In the genomic region with DNA sequence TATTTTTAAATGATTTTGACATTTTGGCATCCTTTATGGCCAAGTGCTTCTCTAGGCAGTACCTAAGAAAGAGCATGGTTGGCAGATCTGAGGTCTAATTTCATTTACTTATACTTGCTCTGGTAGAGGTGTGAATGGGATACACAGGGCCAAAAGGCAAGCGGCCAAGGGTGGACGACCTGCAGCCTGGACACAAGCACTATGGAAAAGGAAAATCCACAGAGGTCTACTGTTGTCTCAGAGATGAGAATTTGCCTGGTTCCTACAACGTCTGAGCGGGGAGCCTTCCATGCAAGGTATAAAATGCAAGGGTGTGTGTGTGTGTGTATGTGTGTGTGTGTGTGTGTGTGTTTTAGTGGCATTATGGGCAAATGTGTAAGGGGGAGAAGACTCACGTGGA, we compare ENCODE assay signal across 18 mouse cellular contexts.
DNase-seq lines count a peak whose midpoint lies in the region; ATAC-seq and TF ChIP-seq lines count a peak whose summit lies in the region.
"Had no signal": no experiment of that assay in that cellular context is flagged by ENCODE, and none has a peak within 500 bp of the region (broad histone marks: within the 10 kb centered on the region; RNA-seq: fewer than 3 reads in every experiment).

No protein-coding gene starts in this region.

- peak overlapping the region; percentile 76 for H3K27ac ChIP-seq in embryonic facial prominence, embryonic 12.5 days
- no peak overlapping the region for H3K27ac ChIP-seq in embryonic facial prominence, embryonic 10.5 days (replicated peaks)
- peak overlapping the region; percentile 56; the same call in 1 of the 2 replicates for H3K27ac ChIP-seq in kidney, embryonic 16.5 days (ENCODE audit: low read length)
- H3K27ac ChIP-seq in cerebellum, adult 2 months (ENCODE audit: insufficient read depth, low read length), result no peak overlapping the region
- peak overlapping the region; percentile 71 for H3K27ac ChIP-seq in embryonic facial prominence, embryonic 14.5 days (replicated peaks; ENCODE audit: low read depth, low read length)
- H3K27ac ChIP-seq: hindbrain, embryonic 15.5 days; kidney, postnatal 0 days; midbrain, embryonic 10.5 days; neural tube, embryonic 15.5 days had no signal

- no peaks in the 10 kb centered on the region for H3K27me3 ChIP-seq in embryonic facial prominence, embryonic 12.5 days
- no peaks in the 10 kb centered on the region for H3K27me3 ChIP-seq in embryonic facial prominence, embryonic 10.5 days (replicated peaks; ENCODE audit: low read depth, poor library complexity, severe bottlenecking)
- H3K27me3 ChIP-seq in kidney, embryonic 16.5 days (ENCODE audit: insufficient read depth, low read length), result no peaks in the 10 kb centered on the region
- no peaks in the 10 kb centered on the region; the same call in 1 of the 2 replicates for H3K27me3 ChIP-seq in cerebellum, adult 2 months (ENCODE audit: control insufficient read depth, insufficient read depth, low read length)
- no peaks in the 10 kb centered on the region for H3K27me3 ChIP-seq in embryonic facial prominence, embryonic 14.5 days (replicated peaks; ENCODE audit: control insufficient read depth, insufficient read depth, low read length)
- H3K27me3 ChIP-seq: CH12.LX; hindbrain, embryonic 15.5 days; neural tube, embryonic 15.5 days; stomach, embryonic 15.5 days had no signal

- H3K4me1 ChIP-seq in embryonic facial prominence, embryonic 12.5 days, result peaks cover 24% of the 10 kb centered on the region
- H3K4me1 ChIP-seq in embryonic facial prominence, embryonic 10.5 days, result peaks cover 34% of the 10 kb centered on the region
- peaks cover 14% of the 10 kb centered on the region for H3K4me1 ChIP-seq in kidney, embryonic 16.5 days (ENCODE audit: insufficient read depth, low read length)
- peaks cover 3% of the 10 kb centered on the region; the same call in 1 of the 2 replicates for H3K4me1 ChIP-seq in cerebellum, adult 2 months (ENCODE audit: control insufficient read depth, insufficient read depth, low read length)
- H3K4me1 ChIP-seq in embryonic facial prominence, embryonic 14.5 days (ENCODE audit: control insufficient read depth, insufficient read depth, low read length), result peaks cover 19% of the 10 kb centered on the region
- H3K4me1 ChIP-seq: hindbrain, embryonic 15.5 days; neural tube, embryonic 15.5 days; stomach, embryonic 15.5 days had no signal

- H3K36me3 ChIP-seq in embryonic facial prominence, embryonic 12.5 days, result no peaks in the 10 kb centered on the region
- no peaks in the 10 kb centered on the region for H3K36me3 ChIP-seq in embryonic facial prominence, embryonic 10.5 days (replicated peaks)
- no peaks in the 10 kb centered on the region for H3K36me3 ChIP-seq in kidney, embryonic 16.5 days (ENCODE audit: insufficient read depth, low read length)
- H3K36me3 ChIP-seq in embryonic facial prominence, embryonic 14.5 days (ENCODE audit: control insufficient read depth, insufficient read depth, low read length), result no peaks in the 10 kb centered on the region
- H3K36me3 ChIP-seq: hindbrain, embryonic 15.5 days; midbrain, embryonic 10.5 days; neural tube, embryonic 15.5 days; stomach, embryonic 15.5 days had no signal

- WGBS in embryonic facial prominence, embryonic 12.5 days, result 84% methylated on average over 5 of the region's 5 CpGs
- 91% methylated on average over 5 of the region's 5 CpGs for WGBS in embryonic facial prominence, embryonic 10.5 days
- WGBS in kidney, embryonic 16.5 days, result 79% methylated on average over 5 of the region's 5 CpGs
- WGBS in cerebellum, adult 2 months, result 37% methylated on average over 5 of the region's 5 CpGs
- WGBS in embryonic facial prominence, embryonic 14.5 days, result 70% methylated on average over 5 of the region's 5 CpGs

- no peaks in the 10 kb centered on the region for H3K9me3 ChIP-seq in embryonic facial prominence, embryonic 12.5 days
- no peaks in the 10 kb centered on the region for H3K9me3 ChIP-seq in embryonic facial prominence, embryonic 10.5 days
- no peaks in the 10 kb centered on the region for H3K9me3 ChIP-seq in kidney, embryonic 16.5 days (ENCODE audit: low read length)
- H3K9me3 ChIP-seq in embryonic facial prominence, embryonic 14.5 days (ENCODE audit: control insufficient read depth, low read length), result no peaks in the 10 kb centered on the region
- H3K9me3 ChIP-seq: hindbrain, embryonic 15.5 days; midbrain, embryonic 10.5 days; neural tube, embryonic 15.5 days; stomach, embryonic 15.5 days had no signal

- no peak for ATAC-seq in embryonic facial prominence, embryonic 12.5 days (ENCODE audit: insufficient number of reproducible peaks, insufficient read depth, low FRiP score, low TSS enrichment)
- ATAC-seq in kidney, embryonic 16.5 days (ENCODE audit: low FRiP score, low TSS enrichment), result no peak
- ATAC-seq in embryonic facial prominence, embryonic 14.5 days (ENCODE audit: low read depth), result 0 out of 2 replicates have a peak, but pooled peaks have one; percentile 5
- ATAC-seq: lung, postnatal 0 days had no signal

- no peak for TF ChIP-seq CTCF in cerebellum, adult 2 months (IDR thresholded peaks at IDR 0.05; ENCODE audit: borderline replicate concordance, insufficient read depth, low read depth, low read length)

- H3K4me3 ChIP-seq in embryonic facial prominence, embryonic 12.5 days, result no peak overlapping the region
- H3K4me3 ChIP-seq in embryonic facial prominence, embryonic 10.5 days, result no peak overlapping the region
- H3K4me3 ChIP-seq in kidney, embryonic 16.5 days (ENCODE audit: low read length), result no peak overlapping the region
- no peak overlapping the region for H3K4me3 ChIP-seq in cerebellum, adult 2 months (replicated peaks; ENCODE audit: insufficient read depth, low read depth, low read length)
- peak overlapping the region; percentile 1; the same call in 1 of the 2 replicates for H3K4me3 ChIP-seq in embryonic facial prominence, embryonic 14.5 days (ENCODE audit: low read depth, low read length)
- H3K4me3 ChIP-seq: hindbrain, embryonic 15.5 days; midbrain, embryonic 10.5 days; neural tube, embryonic 15.5 days; stomach, embryonic 15.5 days had no signal

- no peak overlapping the region for H3K4me2 ChIP-seq in embryonic facial prominence, embryonic 12.5 days (replicated peaks)
- H3K4me2 ChIP-seq in kidney, embryonic 16.5 days (replicated peaks; ENCODE audit: low read depth, low read length), result 0 out of 2 replicates have a peak overlapping the region, but pooled peaks have one; percentile 21
- H3K4me2 ChIP-seq in embryonic facial prominence, embryonic 14.5 days (ENCODE audit: low read depth, low read length), result peak overlapping the region; percentile 41
- H3K4me2 ChIP-seq: hindbrain, embryonic 15.5 days; liver, embryonic 11.5 days; neural tube, embryonic 15.5 days had no signal

- TF ChIP-seq POLR2A in cerebellum, adult 2 months (IDR thresholded peaks at IDR 0.05; ENCODE audit: borderline replicate concordance, insufficient read depth, low read length), result no peak

- no peak for DNase-seq in embryonic facial prominence, embryonic 10.5 days (ENCODE audit: low spot score)
- no peak for DNase-seq in kidney, postnatal 10 days
- peak; percentile 44 to 57 for DNase-seq in cerebellum, adult 2 months
- no peak for DNase-seq in embryonic facial prominence, embryonic 14.5 days (ENCODE audit: low spot score)
- DNase-seq in gastrocnemius, adult 18-20 months (ENCODE audit: low spot score), result no peak
- no peak for DNase-seq in frontal cortex, postnatal 14 days (ENCODE audit: low spot score in 2 of 2)
- DNase-seq: adrenal gland, postnatal 25 days; thymus, postnatal 14 days had no signal

- no peak overlapping the region for H3K9ac ChIP-seq in embryonic facial prominence, embryonic 12.5 days
- no peak overlapping the region for H3K9ac ChIP-seq in kidney, embryonic 16.5 days (replicated peaks; ENCODE audit: low read length)
- no peak overlapping the region; the same call in 1 of the 2 replicates for H3K9ac ChIP-seq in embryonic facial prominence, embryonic 14.5 days (ENCODE audit: low read depth, low read length)
- H3K9ac ChIP-seq: hindbrain, embryonic 15.5 days; neural tube, embryonic 15.5 days; stomach, embryonic 15.5 days had no signal

Comparison
In these comparisons a context has a peak if more than half of its experiments do, and no peak if none do; other contexts are left out.
1. H3K27ac ChIP-seq: peak in embryonic facial prominence, embryonic 12.5 days (single experiment), kidney, embryonic 16.5 days (single experiment) and embryonic facial prominence, embryonic 14.5 days (single experiment); none in embryonic facial prominence, embryonic 10.5 days (single experiment) and cerebellum, adult 2 months (single experiment).
2. DNase-seq: peak in cerebellum, adult 2 months (2 of 2); none in embryonic facial prominence, embryonic 10.5 days (single experiment), kidney, postnatal 10 days (single experiment), embryonic facial prominence, embryonic 14.5 days (single experiment), gastrocnemius, adult 18-20 months (single experiment) and frontal cortex, postnatal 14 days (0 of 2).